Mouse (Mus musculus) liver, postnatal 0 days (tissue): ENCODE results near the gene Polr1a. TPM values are rescaled to one million over a fixed set of nuclear protein-coding genes. Genes with fewer than 3 reads are reported as not detected.

Source experiments
- ATAC-seq: fragments of 200-750 bp; cut with Nextera tagmentation; 2 replicates; pipeline ENCODE4 v1.8.0; 2017; ENCODE audit warnings: mild to moderate bottlenecking, moderate library complexity
- DNase-seq: peaks from one replicate; pipeline ENCODE4 v3.0.0-alpha.2; 2016
- H3K27ac ChIP-seq: fragments of 300-500 bp; sonication (generic); 2 replicates; pipeline ENCODE4 v1.5.1; 2014; ENCODE audit warnings: antibody characterized with exemption, moderate library complexity, mild to moderate bottlenecking, low read depth
- H3K27me3 ChIP-seq: fragments of 300-500 bp; sonication (generic); 2 replicates; pipeline ENCODE4 v1.6.1; 2014; ENCODE audit warnings: low read length, control low read depth, mixed read lengths; ENCODE audit not compliant: insufficient read depth
- H3K36me3 ChIP-seq: fragments of 300-500 bp; sonication (generic); replicated peaks from 2 replicates; pipeline ENCODE4 v1.6.1; 2014; ENCODE audit warnings: mild to moderate bottlenecking, control low read depth, low read length, moderate library complexity, mixed read lengths; ENCODE audit not compliant: insufficient read depth
- H3K4me1 ChIP-seq: fragments of 300-500 bp; sonication (generic); 2 replicates; pipeline ENCODE4 v1.6.1; 2014; ENCODE audit warnings: antibody characterized with exemption, mild to moderate bottlenecking, control low read depth; ENCODE audit not compliant: insufficient read depth
- H3K4me2 ChIP-seq: fragments of 300-500 bp; sonication (generic); 2 replicates; pipeline ENCODE4 v1.6.1; 2014; ENCODE audit warnings: low read depth, mild to moderate bottlenecking, low read length, moderate library complexity, mixed read lengths
- H3K4me3 ChIP-seq: fragments of 300-500 bp; sonication (generic); 2 replicates; pipeline ENCODE4 v1.5.1; 2014; ENCODE audit warnings: low read depth, low read length
- H3K9ac ChIP-seq: fragments of 300-500 bp; sonication (generic); replicated peaks from 2 replicates; pipeline ENCODE4 v1.6.1; 2014; ENCODE audit warnings: mild to moderate bottlenecking, moderate library complexity
- H3K9me3 ChIP-seq: fragments of 300-500 bp; sonication (generic); 2 replicates; pipeline ENCODE4 v1.6.1; 2016; ENCODE audit warnings: mild to moderate bottlenecking, control low read depth, low read length, mixed read lengths
- CTCF ChIP-seq: sonication (generic); IDR thresholded peaks from 2 replicates; pipeline ENCODE4 v1.5.1; 2016; ENCODE audit warnings: antibody characterized with exemption, low read depth
- EP300 ChIP-seq: IDR thresholded peaks from 2 replicates; pipeline ENCODE4 v1.6.1; 2016; ENCODE audit warnings: antibody characterized with exemption, low read depth, mild to moderate bottlenecking
- WGBS: fragments of 180-500 bp; shearing (Covaris S2); extraction: QIAGEN DNeasy Blood & Tissue Kit; methylation state at CpG from one replicate; pipeline ENCODE4 v1.1.7; 2014; ENCODE audit not compliant: insufficient replicate concordance; 5-methylcytosine and 5-hydroxymethylcytosine counted together
- polyA plus RNA-seq: library from polyadenylated mRNA; unstranded; fragments of >200 nt; fragmentation: Nextera tagmentation; extraction: Ambion mirVana; gene quantifications from 2 replicates; pipeline ENCODE4 v1.2.1, GENCODE M21; 2015

The Polr1a gene
- polyA plus RNA-seq, 1 experiment from 2014 or later, result 10.0 TPM

- Histone ChIP-seq H3K9me3 (no peaks in the 10 kb centered on the region), H3K4me3 (no peak overlapping the region), H3K4me2 (no peak overlapping the region), H3K9ac (no peak overlapping the region), H3K36me3 (no peaks in the 10 kb centered on the region), H3K4me1 (peaks cover 43% of the 10 kb centered on the region), H3K27ac (peak overlapping the region; percentile 89), H3K27me3 (no peaks in the 10 kb centered on the region)
- 57% methylated on average over 8 of the region's 8 CpGs for WGBS
- no peak for ATAC-seq
- DNase-seq, result no peak
- TF ChIP-seq CTCF, result no peak
These were observed 81.6 kb downstream of the Polr1a start for GRCm38 (mm10) chr6:71990371-71990837.

- 61% methylated on average over 8 of the region's 8 CpGs for WGBS
These were observed 82.5 kb downstream of the Polr1a start for GRCm38 (mm10) chr6:71991190-71991932.

GRCm38 (mm10) chr6:71991933-71992325, 83.1 kb downstream of the Polr1a start:
- H3K36me3 ChIP-seq, result no peaks in the 10 kb centered on the region
- no peak overlapping the region for H3K4me2 ChIP-seq
- ATAC-seq (peak; percentile 33), DNase-seq (no peak)
- peak overlapping the region; percentile 89 for H3K27ac ChIP-seq
- peaks cover 43% of the 10 kb centered on the region for H3K4me1 ChIP-seq
- no peak overlapping the region for H3K9ac ChIP-seq
- no peak overlapping the region for H3K4me3 ChIP-seq
- no peak for TF ChIP-seq EP300
- TF ChIP-seq CTCF, result no peak
- no peaks in the 10 kb centered on the region for H3K9me3 ChIP-seq
- no peaks in the 10 kb centered on the region for H3K27me3 ChIP-seq
- WGBS, result 35% methylated on average over 2 of the region's 2 CpGs

More at GRCm38 (mm10) chr6:71991190-71991932, 82.5 kb downstream of the Polr1a start:
- ATAC-seq (peak; percentile 88), DNase-seq (peak; percentile 49)
- Histone ChIP-seq H3K36me3 (no peaks in the 10 kb centered on the region), H3K27ac (peak overlapping the region; percentile 89), H3K27me3 (no peaks in the 10 kb centered on the region), H3K4me3 (no peak overlapping the region), H3K9ac (no peak overlapping the region; the same call in 1 of the 2 replicates), H3K4me1 (peaks cover 43% of the 10 kb centered on the region), H3K9me3 (no peaks in the 10 kb centered on the region), H3K4me2 (peak overlapping the region; percentile 7; the same call in 1 of the 2 replicates)
- peak; percentile 35; the same call in 1 of the 2 replicates for TF ChIP-seq EP300
- no peak for TF ChIP-seq CTCF

- no peak for ATAC-seq
- Histone ChIP-seq H3K9me3 (no peaks in the 10 kb centered on the region), H3K36me3 (no peaks in the 10 kb centered on the region), H3K9ac (no peak overlapping the region), H3K4me2 (no peak overlapping the region), H3K4me1 (peaks cover 35% of the 10 kb centered on the region), H3K4me3 (no peak overlapping the region), H3K27ac (no peak overlapping the region), H3K27me3 (no peaks in the 10 kb centered on the region)
- TF ChIP-seq EP300 (no peak), CTCF (no peak)
- 72% methylated on average over 4 of the region's 4 CpGs for WGBS
- no peak for DNase-seq
These were observed 85.2 kb downstream of the Polr1a start for GRCm38 (mm10) chr6:71994004-71994403.

GRCm38 (mm10) chr6:71995081-71995480, 86.2 kb downstream of the Polr1a start:
- Histone ChIP-seq H3K9ac (no peak overlapping the region), H3K4me1 (peaks cover 25% of the 10 kb centered on the region), H3K36me3 (no peaks in the 10 kb centered on the region), H3K27ac (no peak overlapping the region), H3K9me3 (no peaks in the 10 kb centered on the region), H3K27me3 (no peaks in the 10 kb centered on the region), H3K4me3 (no peak overlapping the region), H3K4me2 (no peak overlapping the region)
- TF ChIP-seq EP300 (no peak), CTCF (no peak)
- no peak for DNase-seq
- whole genome bisulfite sequencing, result 80% methylated on average over 3 of the region's 3 CpGs
- no peak for ATAC-seq

GRCm38 (mm10) chr6:71997215-71997614, 88.4 kb downstream of the Polr1a start:
- DNase-seq (no peak), ATAC-seq (no peak)
- Histone ChIP-seq H3K27me3 (no peaks in the 10 kb centered on the region), H3K4me2 (no peak overlapping the region), H3K27ac (no peak overlapping the region), H3K4me3 (no peak overlapping the region), H3K36me3 (no peaks in the 10 kb centered on the region), H3K4me1 (peaks cover 8% of the 10 kb centered on the region), H3K9me3 (no peaks in the 10 kb centered on the region), H3K9ac (no peak overlapping the region)
- WGBS, result 74% methylated on average over 1 of the region's 1 CpGs
- TF ChIP-seq CTCF, result no peak
- TF ChIP-seq EP300, result no peak
